Mouse (Mus musculus) B cell, adult 67 days (primary cell): ENCODE data around the gene Aqr. TPM values are rescaled to one million over a fixed set of nuclear protein-coding genes. Genes with fewer than 3 reads are reported as not detected.

Experiments
- total RNA-seq, 2 experiments: library from RNA; stranded (reverse); gene quantifications; 4 replicates each; pipeline ENCODE4 v1.2.4; 2023

Aqr gene
- 10 to 100 TPM; 72.4 to 76.0 TPM for total RNA-seq

GRCm38 (mm10) chr2:114186924-114187323, at the start of gene Aqr:
Gene Aqr (minus strand): TSS chr2:114187024.

GRCm38 (mm10) chr2:114200932-114201559, 14.2 kb upstream of the Aqr start, which contains the start of gene Zfp770:
Gene Zfp770 (minus strand): TSS chr2:114201469.

GRCm38 (mm10) chr2:114052696-114053598, 133.9 kb downstream of the Aqr start, which contains the start of gene Actc1:
Gene Actc1 (minus strand): TSS chr2:114053548.

Other genes with a start within 250 kb of the Aqr start
- not detected for gene Gjd2, start 173.4 kb downstream of the Aqr start, total RNA-seq
- gene Actc1, start 133.5 kb downstream of the Aqr start, total RNA-seq: not detected
- gene Zfp770, start 14.4 kb upstream of the Aqr start, total RNA-seq: 10 to 100 TPM in 1 of 2 experiments, 1 to 10 TPM in 1; 9.3 to 13.1 TPM